7 mouse cellular contexts compared by ENCODE assay signal in genomic region chr5:139351134-139351533, GRCm38 (mm10). TPM values are rescaled to one million over a fixed set of nuclear protein-coding genes. Genes with fewer than 3 reads are reported as not detected.
A peak's percentile ranks its signal among the peaks of the same experiment; 100 is the strongest.
DNase-seq lines count a peak whose midpoint lies in the region; ATAC-seq and TF ChIP-seq lines count a peak whose summit lies in the region.

Gene Cox19, minus strand, starts transcription at chr5:139351418.

- no peak within 1 kb of the TSS for H3K27ac ChIP-seq in ES-E14 (ENCODE audit: insufficient read depth, low read depth, low read length, poor library complexity, severe bottlenecking)
- H3K27ac ChIP-seq in forebrain, embryonic 16.5 days (ENCODE audit: low read length) = no peak within 1 kb of the TSS
- H3K27ac ChIP-seq in hindbrain, embryonic 14.5 days = no peak within 1 kb of the TSS
- no peak within 1 kb of the TSS for H3K27ac ChIP-seq in liver, embryonic 16.5 days (ENCODE audit: low read length)

- H3K4me2 ChIP-seq in forebrain, embryonic 16.5 days (ENCODE audit: low read length) = no peak within 1 kb of the TSS
- H3K4me2 ChIP-seq in hindbrain, embryonic 14.5 days (replicated peaks) = no peak within 1 kb of the TSS
- no peak within 1 kb of the TSS for H3K4me2 ChIP-seq in liver, embryonic 16.5 days (ENCODE audit: low read depth, low read length)

- in situ Hi-C loops in ES-E14 (cut with MboI; ENCODE audit: low sequenced_read_pairs in 2 of 2, unreplicated experiment in 2 of 2) = no loop called here

- no peaks in the 10 kb centered on the region for H3K36me3 ChIP-seq in ES-E14 (ENCODE audit: control insufficient read depth, insufficient read depth, low read length, poor library complexity, severe bottlenecking)
- no peaks in the 10 kb centered on the region for H3K36me3 ChIP-seq in forebrain, embryonic 16.5 days (ENCODE audit: control insufficient read depth, insufficient read depth)
- H3K36me3 ChIP-seq in hindbrain, embryonic 14.5 days (replicated peaks; ENCODE audit: control insufficient read depth, insufficient read depth) = no peaks in the 10 kb centered on the region
- H3K36me3 ChIP-seq in liver, embryonic 16.5 days (ENCODE audit: control insufficient read depth, insufficient read depth) = no peaks in the 10 kb centered on the region

- ATAC-seq in CD4-positive, CD25-positive, alpha-beta regulatory T cell, adult 4 months = no peak
- ATAC-seq in forebrain, embryonic 16.5 days = no peak
- ATAC-seq in hindbrain, embryonic 14.5 days (ENCODE audit: low FRiP score) = no peak
- ATAC-seq in liver, embryonic 16.5 days (ENCODE audit: low read depth) = no peak

- H3K9me3 ChIP-seq in ES-E14 (ENCODE audit: control insufficient read depth, insufficient read depth, low read depth, low read length) = no peaks in the 10 kb centered on the region
- H3K9me3 ChIP-seq in forebrain, embryonic 16.5 days (ENCODE audit: control insufficient read depth, low read length) = no peaks in the 10 kb centered on the region
- no peaks in the 10 kb centered on the region for H3K9me3 ChIP-seq in hindbrain, embryonic 14.5 days (ENCODE audit: control insufficient read depth, low read length)
- no peaks in the 10 kb centered on the region for H3K9me3 ChIP-seq in liver, embryonic 16.5 days (replicated peaks; ENCODE audit: control insufficient read depth, low read length)

- H3K9ac ChIP-seq in ES-E14 (ENCODE audit: insufficient read depth, low read depth, low read length, poor library complexity, severe bottlenecking) = no peak within 1 kb of the TSS
- no peak within 1 kb of the TSS for H3K9ac ChIP-seq in forebrain, embryonic 16.5 days (replicated peaks; ENCODE audit: low read depth, low read length)
- H3K9ac ChIP-seq in hindbrain, embryonic 14.5 days = no peak within 1 kb of the TSS
- H3K9ac ChIP-seq in liver, embryonic 16.5 days (ENCODE audit: low read depth, low read length) = 0 out of 2 replicates have a peak within 1 kb of the TSS, but pooled peaks have one; percentile 16

- DNase-seq in ES-E14 (ENCODE audit: low read depth, low spot score) = no peak
- no peak for DNase-seq in hindbrain, embryonic 14.5 days (ENCODE audit: low spot score)
- DNase-seq in right cerebral cortex, postnatal 25 days = no peak
- no peak for DNase-seq in kidney, postnatal 4 days

- no peaks in the 10 kb centered on the region for H3K27me3 ChIP-seq in forebrain, embryonic 16.5 days (replicated peaks; ENCODE audit: control insufficient read depth, insufficient read depth, low read length)
- no peaks in the 10 kb centered on the region for H3K27me3 ChIP-seq in hindbrain, embryonic 14.5 days (ENCODE audit: control insufficient read depth, insufficient read depth, low read length)
- no peaks in the 10 kb centered on the region for H3K27me3 ChIP-seq in liver, embryonic 16.5 days (ENCODE audit: control insufficient read depth, insufficient read depth, low read depth, low read length)

- peaks cover 0 to 9% of the 10 kb centered on the region in 2 experiments; a peak in 1 of 4 replicates for H3K4me1 ChIP-seq in ES-E14 (ENCODE audit: control insufficient read depth in 2 of 2, insufficient read depth in 2 of 2, low read length in 2 of 2, poor library complexity in 1 of 2)
- no peaks in the 10 kb centered on the region for H3K4me1 ChIP-seq in forebrain, embryonic 16.5 days (replicated peaks; ENCODE audit: control insufficient read depth, insufficient read depth, low read length)
- no peaks in the 10 kb centered on the region for H3K4me1 ChIP-seq in hindbrain, embryonic 14.5 days (replicated peaks; ENCODE audit: control insufficient read depth, insufficient read depth, low read length)
- peaks cover 39% of the 10 kb centered on the region for H3K4me1 ChIP-seq in liver, embryonic 16.5 days (ENCODE audit: control insufficient read depth, low read depth, low read length)

- no peak within 1 kb of the TSS; a peak in 1 of 4 replicates for H3K4me3 ChIP-seq in ES-E14 (ENCODE audit: insufficient read depth in 1 of 2, low read depth in 1 of 2, low read length in 2 of 2, poor library complexity in 1 of 2, severe bottlenecking in 1 of 2)
- no peak within 1 kb of the TSS for H3K4me3 ChIP-seq in forebrain, embryonic 16.5 days (replicated peaks; ENCODE audit: low read length)
- no peak within 1 kb of the TSS for H3K4me3 ChIP-seq in hindbrain, embryonic 14.5 days (replicated peaks; ENCODE audit: low read length)
- H3K4me3 ChIP-seq in liver, embryonic 16.5 days (ENCODE audit: low read depth, low read length) = no peak within 1 kb of the TSS

- 65% methylated on average over 5 of the region's 5 CpGs for WGBS in forebrain, embryonic 16.5 days
- 61% methylated on average over 5 of the region's 5 CpGs for WGBS in hindbrain, embryonic 14.5 days
- 38% methylated on average over 5 of the region's 5 CpGs for WGBS in liver, embryonic 16.5 days (ENCODE audit: insufficient replicate concordance)

TF ChIP-seq in ES-E14, 5 proteins besides CTCF, POLR2A, EP300 and RAD21:
- TF ChIP-seq MAFK (IDR thresholded peaks at IDR 0.05; ENCODE audit: insufficient read depth, low read depth, low read length) (no peak), ZNF384 (IDR thresholded peaks at IDR 0.05; ENCODE audit: low read depth, low read length) (no peak), HCFC1 (IDR thresholded peaks at IDR 0.05; ENCODE audit: borderline replicate concordance, insufficient read depth, low read length) (no peak), ZC3H11A (IDR thresholded peaks at IDR 0.05; ENCODE audit: borderline replicate concordance, low read depth, low read length) (no peak), CHD2 (IDR thresholded peaks at IDR 0.05; ENCODE audit: low read depth, low read length) (no peak)
TF ChIP-seq in ES-E14: peak in this region for 0.

RNA-seq across cellular contexts. Expression of gene Cox19, which starts in this region (rescaled TPM):
- polyA plus RNA-seq in CD4-positive, CD25-positive, alpha-beta regulatory T cell, adult 4 months (2017; shearing (Covaris generic)) = 10 to 100 TPM; 49.9 to 52.2 TPM
- total RNA-seq in ES-E14 (2012; rRNA removed) = 19.1 and 26.6 TPM in 2 replicates
- polyA plus RNA-seq in forebrain, embryonic 16.5 days (2015; fragmentation: Nextera tagmentation; extraction: Ambion mirVana) = 90.6 and 97.9 TPM in 2 replicates
- polyA plus RNA-seq in hindbrain, embryonic 14.5 days (2014; fragmentation: Nextera tagmentation; extraction: Ambion mirVana) = 110 and 113 TPM in 2 replicates
- polyA plus RNA-seq in liver, embryonic 16.5 days (2015; fragmentation: Nextera tagmentation; extraction: Ambion mirVana) = 42.2 and 48.1 TPM in 2 replicates
